Mouse (Mus musculus) myocyte (in vitro differentiated cells): ENCODE measurements around the gene Spin4.

Source experiments
- E2F4 ChIP-seq: IDR thresholded peaks from one replicate; pipeline ENCODE4 v1.6.1; 2011; ENCODE audit warnings: mild to moderate bottlenecking, control low read depth, moderate library complexity; ENCODE audit not compliant: insufficient read depth
- MAX ChIP-seq: IDR thresholded peaks from one replicate; pipeline ENCODE4 v1.6.1; 2011; ENCODE audit warnings: low read depth, mild to moderate bottlenecking, control low read depth
- MYOD1 ChIP-seq, 3 experiments: IDR thresholded peaks; one replicate each; pipeline ENCODE4 v1.6.1; 2011; ENCODE audit warnings: control low read depth in 2 of 3, low read depth in 2 of 3, mild to moderate bottlenecking in 2 of 3, moderate library complexity in 1 of 3; ENCODE audit not compliant: insufficient read length in 2 of 3, control insufficient read depth in 1 of 3
- POLR2A ChIP-seq: IDR thresholded peaks from one replicate; pipeline ENCODE4 v1.6.1; 2011; ENCODE audit warnings: low read depth, mild to moderate bottlenecking, control low read depth, moderate library complexity; ENCODE audit not compliant: insufficient read length
- POLR2AphosphoS2 ChIP-seq: IDR thresholded peaks from one replicate; pipeline ENCODE4 v1.6.1; 2011; ENCODE audit warnings: low read depth, control low read depth; ENCODE audit not compliant: insufficient read length
- SRF ChIP-seq: IDR thresholded peaks from one replicate; pipeline ENCODE4 v1.6.1; 2011; ENCODE audit warnings: low read depth; ENCODE audit not compliant: control insufficient read depth, insufficient read length

GRCm38 (mm10) chrX:94998845-94999244 is 27.6 kb downstream of the Spin4 start:
- TF ChIP-seq POLR2A (no peak), POLR2AphosphoS2 (no peak), MYOD1 (IDR thresholded peaks at IDR 0.05; ENCODE audit: control insufficient read depth in 1 of 3, insufficient read length in 2 of 3, low read depth in 2 of 3) (no peak), SRF (no peak), MAX (no peak), E2F4 (no peak)
